Mouse (Mus musculus): ENCODE results near the gene Eml5. TPM values are rescaled to one million over a fixed set of nuclear protein-coding genes. Genes with fewer than 3 reads are reported as not detected.
A peak's percentile ranks its signal among the peaks of the same experiment; 100 is the strongest.

Gene Eml5
- polyA plus RNA-seq, 1 experiment from 2014 or later, result 2.5 TPM

- Histone ChIP-seq H3K4me3 (ENCODE audit: low read depth, low read length) (no peak overlapping the region), H3K4me1 (ENCODE audit: control insufficient read depth, insufficient read depth, low read length) (no peaks in the 10 kb centered on the region), H3K4me2 (ENCODE audit: low read depth, low read length) (no peak overlapping the region), H3K36me3 (ENCODE audit: control insufficient read depth, insufficient read depth, low read length) (no peaks in the 10 kb centered on the region), H3K9ac (ENCODE audit: low read depth, low read length) (no peak overlapping the region), H3K9me3 (ENCODE audit: control insufficient read depth, low read length) (no peaks in the 10 kb centered on the region), H3K27ac (replicated peaks; ENCODE audit: low read depth, low read length) (no peak overlapping the region), H3K27me3 (replicated peaks; ENCODE audit: control insufficient read depth, insufficient read depth, low read length) (no peaks in the 10 kb centered on the region)
- no peak for ATAC-seq (ENCODE audit: low read depth)
- 23% methylated on average over 3 of the region's 3 CpGs for WGBS
- DNase-seq (ENCODE audit: low spot score), result peak; percentile 48
These were observed 50.5 kb downstream of the Eml5 start for GRCm38 (mm10) chr12:98850767-98851166.

DNA sequence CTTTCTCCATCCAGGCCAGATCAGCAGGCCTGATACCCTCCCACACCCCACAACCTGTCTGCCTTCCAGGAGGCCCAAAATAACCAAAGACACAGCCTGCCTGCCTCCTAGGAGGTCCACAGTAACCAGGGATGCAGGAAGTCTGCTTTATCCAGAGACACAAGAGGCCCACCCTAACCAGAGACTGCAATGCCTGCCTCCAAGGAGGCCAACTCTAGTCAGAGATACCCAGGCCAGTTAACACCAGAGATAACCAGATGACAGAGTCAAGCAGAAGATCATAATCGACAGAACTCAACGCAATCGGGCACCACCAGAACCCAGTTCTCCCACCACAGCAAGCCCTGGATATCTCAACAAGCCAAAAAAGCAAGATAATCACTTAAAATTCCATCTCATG is 56.5 kb downstream of the Eml5 start:
- no peak overlapping the region for H3K9ac ChIP-seq (ENCODE audit: low read depth, low read length)
- H3K27ac ChIP-seq (replicated peaks; ENCODE audit: low read depth, low read length), result no peak overlapping the region
- no peaks in the 10 kb centered on the region for H3K4me1 ChIP-seq (ENCODE audit: control insufficient read depth, insufficient read depth, low read length)
- H3K4me2 ChIP-seq (ENCODE audit: low read depth, low read length), result no peak overlapping the region
- ATAC-seq (ENCODE audit: low read depth) (no peak), DNase-seq (ENCODE audit: low spot score) (no peak)
- H3K27me3 ChIP-seq (replicated peaks; ENCODE audit: control insufficient read depth, insufficient read depth, low read length), result no peaks in the 10 kb centered on the region
- WGBS, result 91% methylated on average over 3 of the region's 3 CpGs
- no peaks in the 10 kb centered on the region for H3K9me3 ChIP-seq (ENCODE audit: control insufficient read depth, low read length)
- H3K4me3 ChIP-seq (ENCODE audit: low read depth, low read length), result no peak overlapping the region
- no peaks in the 10 kb centered on the region for H3K36me3 ChIP-seq (ENCODE audit: control insufficient read depth, insufficient read depth, low read length)

DNA sequence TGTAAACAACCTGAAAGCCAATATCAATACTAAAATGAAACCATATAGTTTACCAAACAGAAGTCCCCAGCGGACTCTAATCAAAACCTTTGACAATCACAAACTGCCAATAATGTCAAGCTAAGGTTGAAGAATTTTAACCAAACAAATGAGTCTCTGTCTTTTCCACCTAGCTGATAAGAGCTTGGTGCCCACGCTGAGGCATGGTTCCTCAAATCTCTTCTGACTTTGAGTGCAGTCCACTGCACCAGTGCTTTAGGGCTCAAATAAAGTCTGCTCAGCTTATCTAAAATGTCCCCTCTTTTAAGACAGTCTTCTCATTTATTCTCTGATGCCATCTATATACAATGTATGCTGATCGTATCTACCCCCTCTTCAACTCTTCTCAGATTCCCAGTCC is 61.1 kb downstream of the Eml5 start:
- Histone ChIP-seq H3K4me3 (ENCODE audit: low read depth, low read length) (no peak overlapping the region), H3K27me3 (replicated peaks; ENCODE audit: control insufficient read depth, insufficient read depth, low read length) (no peaks in the 10 kb centered on the region), H3K9me3 (ENCODE audit: control insufficient read depth, low read length) (no peaks in the 10 kb centered on the region), H3K27ac (replicated peaks; ENCODE audit: low read depth, low read length) (no peak overlapping the region), H3K9ac (ENCODE audit: low read depth, low read length) (no peak overlapping the region), H3K36me3 (ENCODE audit: control insufficient read depth, insufficient read depth, low read length) (no peaks in the 10 kb centered on the region), H3K4me1 (ENCODE audit: control insufficient read depth, insufficient read depth, low read length) (no peaks in the 10 kb centered on the region), H3K4me2 (ENCODE audit: low read depth, low read length) (no peak overlapping the region)
- ATAC-seq (ENCODE audit: low read depth) (no peak), DNase-seq (ENCODE audit: low spot score) (no peak)
- 89% methylated on average over 3 of the region's 3 CpGs for WGBS

DNA sequence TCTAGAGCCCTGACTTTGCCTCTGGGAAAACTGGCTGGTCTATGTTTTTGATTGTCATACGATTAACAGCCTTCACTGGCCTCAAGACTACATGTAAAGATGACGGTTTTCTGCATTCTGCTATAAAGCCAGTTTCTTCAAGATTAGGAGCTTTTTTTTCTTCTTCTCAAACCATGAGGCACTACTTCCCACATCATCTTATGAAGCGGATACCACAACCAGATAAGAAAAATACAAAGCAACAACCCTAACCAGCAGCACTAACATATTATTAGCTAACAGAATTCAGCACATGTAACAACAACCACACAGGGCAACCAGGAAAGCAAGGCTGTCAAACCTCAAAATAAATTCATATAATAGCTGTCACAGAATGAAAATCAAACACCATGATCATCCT is 63.3 kb downstream of the Eml5 start:
- Histone ChIP-seq H3K4me2 (ENCODE audit: low read depth, low read length) (no peak overlapping the region), H3K27me3 (replicated peaks; ENCODE audit: control insufficient read depth, insufficient read depth, low read length) (no peaks in the 10 kb centered on the region), H3K9me3 (ENCODE audit: control insufficient read depth, low read length) (no peaks in the 10 kb centered on the region), H3K36me3 (ENCODE audit: control insufficient read depth, insufficient read depth, low read length) (no peaks in the 10 kb centered on the region), H3K4me1 (ENCODE audit: control insufficient read depth, insufficient read depth, low read length) (no peaks in the 10 kb centered on the region), H3K27ac (replicated peaks; ENCODE audit: low read depth, low read length) (no peak overlapping the region), H3K4me3 (ENCODE audit: low read depth, low read length) (no peak overlapping the region), H3K9ac (ENCODE audit: low read depth, low read length) (no peak overlapping the region)
- ATAC-seq (ENCODE audit: low read depth), result no peak
- 86% methylated on average over 3 of the region's 3 CpGs for WGBS
- DNase-seq (ENCODE audit: low spot score), result no peak

DNA sequence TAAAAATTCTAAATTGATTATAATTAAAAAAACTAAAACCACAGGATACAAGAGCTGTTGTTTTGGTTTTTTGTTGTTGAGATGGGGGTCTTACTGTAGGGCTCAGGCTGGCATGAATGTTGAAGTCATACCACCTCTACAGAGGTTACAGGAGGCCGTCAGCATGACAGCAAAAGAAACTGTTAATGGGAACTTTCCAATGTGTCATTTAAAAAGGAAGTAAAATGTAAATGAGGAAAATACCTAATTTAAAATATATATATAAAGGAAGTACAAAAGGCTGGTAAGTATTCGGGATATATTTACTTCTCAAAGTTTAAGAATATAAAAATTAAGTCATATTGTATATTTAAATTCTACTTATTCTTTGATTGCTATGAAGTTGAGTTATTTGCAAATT is 65.8 kb downstream of the Eml5 start:
- Histone ChIP-seq H3K9me3 (ENCODE audit: control insufficient read depth, low read length) (no peaks in the 10 kb centered on the region), H3K27ac (replicated peaks; ENCODE audit: low read depth, low read length) (no peak overlapping the region), H3K4me1 (ENCODE audit: control insufficient read depth, insufficient read depth, low read length) (no peaks in the 10 kb centered on the region), H3K9ac (ENCODE audit: low read depth, low read length) (no peak overlapping the region), H3K36me3 (ENCODE audit: control insufficient read depth, insufficient read depth, low read length) (no peaks in the 10 kb centered on the region), H3K4me2 (ENCODE audit: low read depth, low read length) (no peak overlapping the region), H3K4me3 (ENCODE audit: low read depth, low read length) (no peak overlapping the region), H3K27me3 (replicated peaks; ENCODE audit: control insufficient read depth, insufficient read depth, low read length) (no peaks in the 10 kb centered on the region)
- DNase-seq (ENCODE audit: low spot score), result no peak
- 80% methylated on average over 2 of the region's 2 CpGs for WGBS
- no peak for ATAC-seq (ENCODE audit: low read depth)

DNA sequence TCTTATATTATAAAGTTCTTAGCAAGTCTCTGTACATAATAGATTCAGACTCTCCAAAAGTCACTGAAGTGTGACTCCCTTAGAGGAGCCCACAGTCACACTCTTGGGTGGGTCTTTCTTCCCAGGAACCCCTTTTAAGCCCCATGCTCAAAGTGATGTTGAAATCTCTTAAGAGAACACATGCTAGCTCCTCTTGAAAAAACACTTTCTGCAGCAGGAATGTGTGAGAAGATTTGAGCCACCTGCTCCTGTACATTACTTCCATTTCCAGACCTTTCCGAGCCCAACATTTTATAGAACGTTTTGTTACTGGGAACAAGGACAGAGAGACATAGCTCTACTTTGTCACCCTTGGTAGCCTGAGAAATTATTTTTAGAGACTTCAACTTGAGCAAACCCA is 66.4 kb downstream of the Eml5 start:
- no peak for DNase-seq (ENCODE audit: low spot score)

DNA sequence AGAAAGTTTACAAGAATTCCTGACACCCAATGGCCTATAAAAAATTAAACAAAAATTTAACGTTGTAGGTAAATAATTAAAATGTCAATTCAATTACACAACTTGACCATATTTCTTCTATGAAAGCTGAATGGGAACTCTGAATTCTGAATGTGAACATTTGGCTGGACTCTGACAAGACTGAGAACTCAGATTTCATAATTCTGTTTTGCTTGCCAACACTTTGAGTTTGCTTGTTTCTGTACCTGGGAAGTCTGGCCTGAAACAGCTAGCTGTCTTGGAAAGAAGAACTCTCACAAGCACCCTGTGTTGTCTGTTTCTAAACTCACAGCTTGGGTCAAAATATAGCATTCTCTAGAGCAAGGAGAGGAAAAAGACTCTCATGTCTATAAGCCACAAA is 67.4 kb downstream of the Eml5 start:
- H3K27me3 ChIP-seq (replicated peaks; ENCODE audit: control insufficient read depth, insufficient read depth, low read length), result no peaks in the 10 kb centered on the region
- no peak overlapping the region for H3K4me3 ChIP-seq (ENCODE audit: low read depth, low read length)
- H3K9ac ChIP-seq (ENCODE audit: low read depth, low read length), result no peak overlapping the region
- no peaks in the 10 kb centered on the region for H3K4me1 ChIP-seq (ENCODE audit: control insufficient read depth, insufficient read depth, low read length)
- WGBS, result 78% methylated on average over 1 of the region's 1 CpGs
- no peaks in the 10 kb centered on the region for H3K36me3 ChIP-seq (ENCODE audit: control insufficient read depth, insufficient read depth, low read length)
- H3K27ac ChIP-seq (replicated peaks; ENCODE audit: low read depth, low read length), result no peak overlapping the region
- no peak overlapping the region for H3K4me2 ChIP-seq (ENCODE audit: low read depth, low read length)
- H3K9me3 ChIP-seq (ENCODE audit: control insufficient read depth, low read length), result no peaks in the 10 kb centered on the region
- no peak for DNase-seq (ENCODE audit: low spot score)
- ATAC-seq (ENCODE audit: low read depth), result no peak

More for the DNA sequence above, 66.4 kb downstream of the Eml5 start:
- no peaks in the 10 kb centered on the region for H3K4me1 ChIP-seq (ENCODE audit: control insufficient read depth, insufficient read depth, low read length)
- no peaks in the 10 kb centered on the region for H3K36me3 ChIP-seq (ENCODE audit: control insufficient read depth, insufficient read depth, low read length)
- no peaks in the 10 kb centered on the region for H3K27me3 ChIP-seq (replicated peaks; ENCODE audit: control insufficient read depth, insufficient read depth, low read length)
- 75% methylated on average over 2 of the region's 2 CpGs for WGBS
- no peak overlapping the region for H3K4me3 ChIP-seq (ENCODE audit: low read depth, low read length)
- no peak overlapping the region for H3K9ac ChIP-seq (ENCODE audit: low read depth, low read length)
- H3K9me3 ChIP-seq (ENCODE audit: control insufficient read depth, low read length), result no peaks in the 10 kb centered on the region
- no peak overlapping the region for H3K27ac ChIP-seq (replicated peaks; ENCODE audit: low read depth, low read length)
- H3K4me2 ChIP-seq (ENCODE audit: low read depth, low read length), result no peak overlapping the region
- no peak for ATAC-seq (ENCODE audit: low read depth)

DNA sequence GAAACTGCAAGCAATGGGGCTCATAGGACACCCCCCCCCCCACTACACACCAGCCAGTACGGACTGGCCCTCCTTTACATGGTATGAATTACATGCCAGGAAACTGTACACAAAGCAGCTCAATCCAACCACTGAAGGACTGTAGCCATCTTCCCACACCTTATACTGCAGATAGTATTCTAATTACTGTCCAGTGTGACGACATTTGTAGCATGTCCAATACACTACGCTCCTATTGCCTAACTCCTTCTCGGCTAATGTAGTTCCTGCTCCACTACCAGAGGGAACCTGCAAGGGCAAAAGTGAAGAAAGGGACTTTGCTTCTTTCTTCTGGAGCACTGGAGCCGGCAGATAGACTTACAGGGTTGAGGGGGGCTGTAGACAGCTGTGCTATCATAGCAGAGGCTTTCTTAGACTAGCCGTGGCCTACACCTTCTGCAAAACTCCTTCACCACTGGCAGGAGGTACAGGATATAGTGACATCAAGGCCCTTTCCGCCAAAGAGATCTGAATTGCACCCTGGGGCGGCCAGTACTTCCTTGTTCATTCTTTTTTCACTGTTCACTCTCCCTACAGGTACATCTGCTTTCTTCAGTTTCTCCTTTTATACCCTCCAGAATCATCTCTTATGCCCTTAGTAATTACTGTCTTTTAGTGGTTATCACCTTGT is 68.2 kb downstream of the Eml5 start:
- no peaks in the 10 kb centered on the region for H3K27me3 ChIP-seq (replicated peaks; ENCODE audit: control insufficient read depth, insufficient read depth, low read length)
- ATAC-seq (ENCODE audit: low read depth) (no peak), DNase-seq (ENCODE audit: low spot score) (no peak)
- H3K4me2 ChIP-seq (ENCODE audit: low read depth, low read length), result no peak overlapping the region
- H3K4me1 ChIP-seq (ENCODE audit: control insufficient read depth, insufficient read depth, low read length), result no peaks in the 10 kb centered on the region
- H3K9ac ChIP-seq (ENCODE audit: low read depth, low read length), result no peak overlapping the region
- H3K4me3 ChIP-seq (ENCODE audit: low read depth, low read length), result no peak overlapping the region
- 85% methylated on average over 8 of the region's 8 CpGs for WGBS
- no peak overlapping the region for H3K27ac ChIP-seq (replicated peaks; ENCODE audit: low read depth, low read length)
- H3K36me3 ChIP-seq (ENCODE audit: control insufficient read depth, insufficient read depth, low read length), result no peaks in the 10 kb centered on the region
- H3K9me3 ChIP-seq (ENCODE audit: control insufficient read depth, low read length), result no peaks in the 10 kb centered on the region

DNA sequence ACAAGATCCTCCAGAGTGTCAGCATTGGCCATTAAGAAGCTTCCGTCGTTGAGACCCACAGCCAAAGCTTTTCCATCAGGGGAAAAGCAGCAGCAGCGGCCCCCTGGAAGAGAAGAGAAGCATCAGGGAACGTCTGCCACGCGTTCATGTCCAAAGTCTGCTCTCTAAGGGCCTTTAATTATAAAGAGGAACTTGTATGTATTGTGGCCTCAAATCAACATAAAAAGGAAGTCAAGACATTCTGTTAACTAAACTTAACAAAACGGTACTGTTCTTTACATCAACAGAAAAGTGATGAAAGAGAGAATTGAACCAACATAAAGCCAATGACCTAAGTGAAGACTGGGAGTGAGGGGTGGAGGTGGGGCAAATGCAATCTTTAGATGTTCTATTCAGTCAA is 70.2 kb downstream of the Eml5 start:
- Histone ChIP-seq H3K4me3 (ENCODE audit: low read depth, low read length) (no peak overlapping the region), H3K9me3 (ENCODE audit: control insufficient read depth, low read length) (no peaks in the 10 kb centered on the region), H3K27me3 (replicated peaks; ENCODE audit: control insufficient read depth, insufficient read depth, low read length) (no peaks in the 10 kb centered on the region), H3K36me3 (ENCODE audit: control insufficient read depth, insufficient read depth, low read length) (no peaks in the 10 kb centered on the region), H3K4me1 (ENCODE audit: control insufficient read depth, insufficient read depth, low read length) (no peaks in the 10 kb centered on the region), H3K4me2 (ENCODE audit: low read depth, low read length) (no peak overlapping the region), H3K27ac (replicated peaks; ENCODE audit: low read depth, low read length) (no peak overlapping the region), H3K9ac (ENCODE audit: low read depth, low read length) (no peak overlapping the region)
- DNase-seq (ENCODE audit: low spot score), result no peak
- no peak for ATAC-seq (ENCODE audit: low read depth)
- 82% methylated on average over 7 of the region's 7 CpGs for WGBS

Measured in embryonic facial prominence, embryonic 14.5 days (tissue).